Mouse (Mus musculus) liver, adult 2 months (tissue): Measurements from ENCODE around the gene R3hdm2. TPM values are rescaled to one million over a fixed set of nuclear protein-coding genes. Genes with fewer than 3 reads are reported as not detected.

Experiments
- DNase-seq: peaks from one replicate; pipeline ENCODE4 v3.0.0-alpha.2; 2011; ENCODE audit warnings: low read depth, low spot score; ENCODE audit errors: extremely low read depth
- H3K27ac ChIP-seq: fragments of 200-500 bp; replicated peaks from 2 replicates; pipeline ENCODE4 v1.5.1; 2012; ENCODE audit warnings: low read depth, mild to moderate bottlenecking, control low read depth, inconsistent platforms, low read length; ENCODE audit not compliant: insufficient read depth
- H3K27me3 ChIP-seq: fragments of 200-500 bp; 2 replicates; pipeline ENCODE4 v1.6.1; 2012; ENCODE audit warnings: mild to moderate bottlenecking, moderate library complexity, low read length, inconsistent platforms; ENCODE audit not compliant: control insufficient read depth, insufficient read depth
- H3K36me3 ChIP-seq: fragments of 200-500 bp; 2 replicates; pipeline ENCODE4 v1.6.1; 2012; ENCODE audit warnings: low read length, inconsistent platforms; ENCODE audit not compliant: control insufficient read depth, insufficient read depth
- H3K4me1 ChIP-seq: fragments of 200-500 bp; 2 replicates; pipeline ENCODE4 v1.6.1; 2011; ENCODE audit warnings: low read length; ENCODE audit not compliant: control insufficient read depth, insufficient read depth
- H3K4me3 ChIP-seq: fragments of 200-500 bp; 2 replicates; pipeline ENCODE4 v1.5.1; 2011; ENCODE audit warnings: low read depth, mild to moderate bottlenecking, control low read depth, low read length, moderate library complexity; ENCODE audit not compliant: insufficient read depth
- H3K79me2 ChIP-seq: fragments of 200-500 bp; 2 replicates; pipeline ENCODE4 v1.6.1; 2012; ENCODE audit warnings: inconsistent platforms, mild to moderate bottlenecking, low read length, moderate library complexity; ENCODE audit not compliant: control insufficient read depth, insufficient read depth
- H3K9ac ChIP-seq: fragments of 200-500 bp; 2 replicates; pipeline ENCODE4 v1.6.1; 2012; ENCODE audit warnings: low read depth, mild to moderate bottlenecking, control low read depth, inconsistent platforms, low read length
- CTCF ChIP-seq: fragments of 200-500 bp; IDR thresholded peaks from 2 replicates; pipeline ENCODE4 v1.5.1; 2011; ENCODE audit warnings: low read depth, low read length, control low read depth
- POLR2A ChIP-seq: fragments of 200-500 bp; IDR thresholded peaks from 2 replicates; pipeline ENCODE4 v1.6.1; 2011; ENCODE audit warnings: low read length, control low read depth; ENCODE audit not compliant: insufficient read depth; ENCODE audit errors: extremely low read depth
- WGBS: fragments of 180-500 bp; shearing (Covaris S2); methylation state at CpG from one replicate; pipeline ENCODE4 v1.1.7; 2018; 5-methylcytosine and 5-hydroxymethylcytosine counted together
- polyA plus RNA-seq: library from polyadenylated mRNA; depleted of rRNA; stranded (reverse); fragments of >200 nt; gene quantifications from 2 replicates; pipeline ENCODE4 v1.2.3, GENCODE M21; 2012
- total RNA-seq: library from RNA; depleted of rRNA; stranded (reverse); fragments of >200 nt; gene quantifications from 2 replicates; pipeline ENCODE4 v1.2.3, GENCODE M21; 2014

R3hdm2 gene
- total and polyA plus RNA-seq, 2 experiments: 15.8 to 66.9 TPM

DNA sequence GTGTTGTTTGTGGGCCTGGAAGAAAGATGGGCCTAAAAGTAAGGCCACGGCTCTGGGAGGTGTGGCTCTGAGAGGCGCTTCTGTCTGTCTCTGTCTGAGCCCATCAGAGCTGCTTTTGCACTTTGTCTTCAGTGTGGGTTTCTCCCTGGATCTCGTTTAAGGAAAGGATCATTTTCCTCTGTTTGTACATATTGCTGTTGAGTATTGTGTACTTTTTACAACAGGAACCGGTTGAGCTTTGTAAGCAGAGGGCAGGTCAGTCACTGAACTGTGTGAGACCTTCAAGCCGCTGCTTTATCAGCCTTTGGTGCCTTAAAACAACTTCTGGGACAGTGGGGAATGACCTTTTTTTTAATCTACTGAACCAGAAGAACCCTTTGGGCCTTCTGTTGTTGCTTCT lies 32.0 kb downstream of the R3hdm2 start:
- 16% methylated on average over 5 of the region's 5 CpGs for WGBS

GRCm38 (mm10) chr10:127412776-127413175 lies 32.6 kb downstream of the R3hdm2 start:
- Histone ChIP-seq H3K36me3 (no peaks in the 10 kb centered on the region), H3K4me1 (peaks cover 21% of the 10 kb centered on the region), H3K27me3 (no peaks in the 10 kb centered on the region), H3K4me3 (no peak overlapping the region), H3K9ac (peak overlapping the region; percentile 36; the same call in 1 of the 2 replicates), H3K79me2 (peaks cover 20% of the 10 kb centered on the region), H3K27ac (peak overlapping the region; percentile 25; the same call in 1 of the 2 replicates)
- 2% methylated on average over 2 of the region's 2 CpGs for WGBS
- DNase-seq: peak; percentile 62
- no peak for TF ChIP-seq POLR2A
- no peak for TF ChIP-seq CTCF

More for the DNA sequence above, 32.0 kb downstream of the R3hdm2 start:
- Histone ChIP-seq H3K4me3 (no peak overlapping the region), H3K79me2 (peaks cover 20% of the 10 kb centered on the region), H3K36me3 (no peaks in the 10 kb centered on the region), H3K9ac (no peak overlapping the region), H3K4me1 (peaks cover 27% of the 10 kb centered on the region), H3K27me3 (no peaks in the 10 kb centered on the region), H3K27ac (peak overlapping the region; percentile 77)
- TF ChIP-seq POLR2A: no peak
- no peak for TF ChIP-seq CTCF
- DNase-seq: peak; percentile 63

- no peak overlapping the region for H3K4me3 ChIP-seq
- WGBS: 26% methylated on average over 1 of the region's 1 CpGs
- peak; percentile 82 for DNase-seq
- peaks cover 17% of the 10 kb centered on the region for H3K79me2 ChIP-seq
- no peak overlapping the region for H3K9ac ChIP-seq
- no peaks in the 10 kb centered on the region for H3K36me3 ChIP-seq
- peaks cover 21% of the 10 kb centered on the region for H3K4me1 ChIP-seq
- H3K27me3 ChIP-seq: no peaks in the 10 kb centered on the region
- TF ChIP-seq POLR2A (no peak), CTCF (no peak)
- H3K27ac ChIP-seq: 0 out of 2 replicates have a peak overlapping the region, but pooled peaks have one; percentile 18
Observed at GRCm38 (mm10) chr10:127413585-127413984, 33.5 kb downstream of the R3hdm2 start.

GRCm38 (mm10) chr10:127414141-127414540 lies 34.0 kb downstream of the R3hdm2 start:
- WGBS: 69% methylated on average over 3 of the region's 3 CpGs
- Histone ChIP-seq H3K36me3 (no peaks in the 10 kb centered on the region), H3K79me2 (peaks cover 13% of the 10 kb centered on the region), H3K9ac (no peak overlapping the region), H3K4me1 (peaks cover 21% of the 10 kb centered on the region), H3K27ac (no peak overlapping the region), H3K4me3 (no peak overlapping the region), H3K27me3 (no peaks in the 10 kb centered on the region)
- DNase-seq: no peak
- no peak for TF ChIP-seq CTCF
- TF ChIP-seq POLR2A: no peak

- Histone ChIP-seq H3K4me3 (no peak overlapping the region), H3K27me3 (no peaks in the 10 kb centered on the region), H3K36me3 (no peaks in the 10 kb centered on the region), H3K4me1 (peaks cover 4% of the 10 kb centered on the region), H3K79me2 (peaks cover 14% of the 10 kb centered on the region; the same call in 1 of the 2 replicates), H3K9ac (no peak overlapping the region), H3K27ac (no peak overlapping the region)
- DNase-seq: no peak
- 72% methylated on average over 6 of the region's 6 CpGs for WGBS
- no peak for TF ChIP-seq POLR2A
- no peak for TF ChIP-seq CTCF
Observed at GRCm38 (mm10) chr10:127420131-127420530, 40.0 kb downstream of the R3hdm2 start.

DNA sequence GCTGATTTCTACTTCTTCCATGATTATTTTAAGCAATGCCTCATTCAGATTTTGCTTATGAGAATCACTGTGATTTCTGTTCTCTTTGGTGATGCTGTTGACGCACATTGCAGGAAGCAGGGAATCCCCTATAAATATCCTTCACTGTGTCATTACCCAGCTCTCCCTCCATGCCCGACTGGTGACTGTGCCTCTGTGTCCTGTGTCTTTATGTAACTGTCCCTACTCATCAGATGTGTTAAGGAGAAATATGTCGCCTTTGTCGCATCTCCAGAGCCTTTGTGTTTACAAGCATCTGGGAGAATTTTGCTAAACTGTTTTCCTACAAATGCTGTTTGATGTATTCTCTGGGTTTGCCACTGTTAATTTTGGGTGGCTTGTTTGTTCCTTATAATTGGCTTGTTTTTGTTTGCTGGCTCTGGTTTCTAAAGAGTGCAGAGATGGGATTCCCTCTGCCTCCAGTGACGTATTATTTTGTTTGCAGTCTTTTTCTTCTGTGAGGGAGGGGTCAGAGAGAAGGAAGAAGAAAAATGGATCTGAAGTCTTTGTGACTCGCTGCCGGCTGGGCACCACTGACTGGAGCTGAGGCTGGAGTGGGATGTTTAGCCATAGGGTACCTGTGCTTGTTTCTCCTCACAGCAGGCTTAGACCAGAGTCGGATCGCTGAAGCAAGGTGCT lies 40.7 kb downstream of the R3hdm2 start:
- H3K27me3 ChIP-seq: no peaks in the 10 kb centered on the region
- 56% methylated on average over 9 of the region's 9 CpGs for WGBS
- TF ChIP-seq CTCF (no peak), POLR2A (no peak)
- H3K4me3 ChIP-seq: no peak overlapping the region
- no peak for DNase-seq
- H3K36me3 ChIP-seq: no peaks in the 10 kb centered on the region
- H3K9ac ChIP-seq: no peak overlapping the region
- H3K27ac ChIP-seq: no peak overlapping the region
- H3K79me2 ChIP-seq: peaks cover 16% of the 10 kb centered on the region; the same call in 1 of the 2 replicates
- peaks cover 9% of the 10 kb centered on the region for H3K4me1 ChIP-seq
